Mouse (Mus musculus): ENCODE results near the gene Bmt2.

GRCm38 (mm10) chr6:13650854-13651253 lies 26.9 kb downstream of the Bmt2 start:
- TF ChIP-seq POLR2A (IDR thresholded peaks at IDR 0.05; ENCODE audit: insufficient read length, low read depth) (no peak), MYOD1 (IDR thresholded peaks at IDR 0.05; ENCODE audit: control insufficient read depth in 1 of 3, insufficient read length in 2 of 3, low read depth in 2 of 3) (no peak), TCF3 (IDR thresholded peaks at IDR 0.05; ENCODE audit: insufficient read length, low read depth) (no peak), SRF (IDR thresholded peaks at IDR 0.05; ENCODE audit: control insufficient read depth, insufficient read length, low read depth) (no peak), TCF12 (IDR thresholded peaks at IDR 0.05; ENCODE audit: insufficient read depth, poor library complexity, severe bottlenecking) (no peak), MAX (IDR thresholded peaks at IDR 0.05; ENCODE audit: low read depth) (no peak), CEBPB (IDR thresholded peaks at IDR 0.05; ENCODE audit: insufficient read depth, poor library complexity, severe bottlenecking) (no peak), MYOG (IDR thresholded peaks at IDR 0.05; ENCODE audit: control insufficient read depth in 1 of 3, insufficient read depth in 1 of 3, insufficient read length in 2 of 3, low read depth in 2 of 3) (no peak), USF1 (IDR thresholded peaks at IDR 0.05; ENCODE audit: low read depth) (no peak), POLR2AphosphoS2 (IDR thresholded peaks at IDR 0.05; ENCODE audit: insufficient read length, low read depth) (no peak), REST (IDR thresholded peaks at IDR 0.05; ENCODE audit: insufficient read depth, insufficient read length) (no peak), E2F4 (IDR thresholded peaks at IDR 0.05; ENCODE audit: insufficient read depth) (no peak)

Measured in myocyte (in vitro differentiated cells).